Mouse (Mus musculus) cerebellum, adult 2 months (tissue): ENCODE data around the gene Mrm1. TPM values are rescaled to one million over a fixed set of nuclear protein-coding genes. Genes with fewer than 3 reads are reported as not detected.

Source experiments
- DNase-seq, 2 experiments: peaks; one replicate each; pipeline ENCODE4 v3.0.0; 2021
- H3K27ac ChIP-seq: fragments of 200-500 bp; 2 replicates; pipeline ENCODE4 v1.5.1; 2012; ENCODE audit warnings: low read length, control low read depth, inconsistent platforms; ENCODE audit not compliant: insufficient read depth
- H3K27me3 ChIP-seq: fragments of 200-500 bp; 2 replicates; pipeline ENCODE4 v1.6.1; 2012; ENCODE audit warnings: inconsistent platforms, mild to moderate bottlenecking, low read length, moderate library complexity; ENCODE audit not compliant: control insufficient read depth, insufficient read depth
- H3K4me1 ChIP-seq: fragments of 200-500 bp; 2 replicates; pipeline ENCODE4 v1.6.1; 2011; ENCODE audit warnings: low read length; ENCODE audit not compliant: control insufficient read depth, insufficient read depth
- H3K4me3 ChIP-seq: fragments of 200-500 bp; replicated peaks from 2 replicates; pipeline ENCODE3; 2011; ENCODE audit warnings: mild to moderate bottlenecking, low read depth, low read length, control low read depth; ENCODE audit not compliant: insufficient read depth
- CTCF ChIP-seq: fragments of 200-500 bp; IDR thresholded peaks from 2 replicates; pipeline ENCODE4 v1.5.1; 2011; ENCODE audit warnings: low read depth, mild to moderate bottlenecking, control low read depth, low read length, moderate library complexity, borderline replicate concordance; ENCODE audit not compliant: insufficient read depth
- POLR2A ChIP-seq: fragments of 200-500 bp; IDR thresholded peaks from 2 replicates; pipeline ENCODE4 v1.6.1; 2011; ENCODE audit warnings: low read length, control low read depth, borderline replicate concordance; ENCODE audit not compliant: insufficient read depth
- WGBS: fragments of 180-500 bp; shearing (Covaris S2); methylation state at CpG from one replicate; pipeline ENCODE4 v1.1.7; 2018; 5-methylcytosine and 5-hydroxymethylcytosine counted together
- polyA plus RNA-seq: library from polyadenylated mRNA; depleted of rRNA; stranded (reverse); fragments of >200 nt; gene quantifications from 2 replicates; pipeline ENCODE4 v1.2.3, GENCODE M21; 2012

Mrm1 gene
- polyA plus RNA-seq, 1 experiment: 44.6 TPM

- Histone ChIP-seq H3K27me3 (no peaks in the 10 kb centered on the region), H3K27ac (no peak overlapping the region), H3K4me3 (no peak overlapping the region), H3K4me1 (peaks cover 16% of the 10 kb centered on the region)
- TF ChIP-seq POLR2A (no peak), CTCF (no peak)
- no peak for DNase-seq
- WGBS: 69% methylated on average over 10 of the region's 10 CpGs
Measured at GRCm38 (mm10) chr11:84823484-84823897, 4.2 kb upstream of the Mrm1 start.

GRCm38 (mm10) chr11:84822487-84822886 is 3.2 kb upstream of the Mrm1 start:
- 75% methylated on average over 5 of the region's 5 CpGs for WGBS
- no peak overlapping the region for H3K4me3 ChIP-seq

DNA sequence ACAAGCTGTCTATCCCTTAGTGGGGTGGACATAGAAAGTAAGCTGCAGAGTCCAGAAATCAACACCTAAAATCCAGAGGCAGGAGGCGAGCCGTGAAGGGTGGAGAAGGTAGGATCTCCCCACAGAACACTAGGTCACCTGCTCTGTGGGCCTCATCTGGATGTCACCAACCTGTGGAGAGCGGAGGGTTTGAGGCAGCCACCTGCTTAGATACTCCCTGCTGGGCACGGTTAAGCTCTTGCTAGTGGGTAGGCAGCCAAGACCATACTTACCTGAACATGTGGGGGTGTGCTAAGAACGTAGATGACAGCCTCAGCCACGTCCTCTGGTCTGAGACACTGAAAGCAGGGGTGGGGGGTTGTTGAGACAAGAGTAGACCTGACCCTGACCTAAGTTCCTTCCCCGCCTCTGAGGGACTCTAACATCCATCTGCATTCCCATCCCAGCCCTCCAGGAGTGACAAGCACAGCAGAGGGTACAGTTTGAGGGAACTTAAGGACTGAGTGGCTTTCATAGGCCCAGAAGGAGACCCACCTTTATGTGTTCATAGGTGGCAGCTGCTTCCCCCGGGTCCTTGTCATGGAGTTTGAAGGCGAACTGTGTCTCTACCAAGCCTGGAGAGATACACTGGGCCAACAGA is 1.9 kb upstream of the Mrm1 start:
- TF ChIP-seq CTCF (no peak), POLR2A (no peak)
- Histone ChIP-seq H3K27ac (no peak overlapping the region), H3K4me3 (no peak overlapping the region), H3K27me3 (no peaks in the 10 kb centered on the region), H3K4me1 (peaks cover 10% of the 10 kb centered on the region)
- WGBS: 79% methylated on average over 9 of the region's 9 CpGs
- DNase-seq: no peak

More at GRCm38 (mm10) chr11:84822487-84822886, 3.2 kb upstream of the Mrm1 start:
- DNase-seq: no peak
- H3K27ac ChIP-seq: no peak overlapping the region
- H3K4me1 ChIP-seq: peaks cover 15% of the 10 kb centered on the region
- TF ChIP-seq CTCF (no peak), POLR2A (no peak)
- no peaks in the 10 kb centered on the region for H3K27me3 ChIP-seq

DNA sequence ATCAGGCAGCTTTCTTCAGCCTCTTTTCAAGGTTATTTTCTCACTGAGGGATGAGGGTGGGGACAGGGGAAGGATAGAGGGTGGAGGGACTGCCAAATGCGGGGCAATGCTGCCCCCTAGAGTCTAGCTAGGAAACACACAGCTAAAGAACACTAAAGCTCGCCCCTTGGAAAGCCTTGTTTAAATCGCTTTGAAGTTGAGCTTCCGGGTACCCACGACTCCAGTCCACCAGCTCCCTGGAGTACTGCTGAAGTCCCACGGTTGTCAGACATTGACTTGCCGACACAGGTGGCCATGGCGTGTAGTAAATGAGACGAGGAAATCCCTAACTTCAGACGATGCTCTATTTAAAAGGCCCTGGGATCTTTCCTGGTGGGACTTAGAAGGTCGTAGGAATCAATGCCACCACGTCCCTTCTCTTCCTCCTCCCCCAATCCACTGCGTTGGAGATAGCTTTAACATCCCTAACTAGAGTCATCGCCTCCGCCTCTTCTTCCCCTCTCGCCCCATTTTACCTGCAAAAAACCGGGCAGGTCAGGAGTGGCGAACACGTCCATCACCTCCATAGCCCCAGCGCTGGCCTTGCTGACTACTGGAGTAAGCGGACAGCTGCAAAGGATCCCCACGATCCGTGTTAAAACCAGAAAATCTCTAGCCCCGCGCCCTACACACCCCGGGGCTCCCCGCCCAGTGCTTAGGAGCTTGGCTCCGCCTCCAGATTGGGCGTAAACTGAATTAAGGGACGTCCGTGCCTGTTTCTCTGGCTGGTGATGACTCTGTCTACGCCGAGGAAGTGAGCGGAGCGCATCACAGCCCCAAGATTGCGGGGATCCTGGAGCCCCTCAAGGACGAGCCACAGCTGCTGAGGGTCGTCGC is 992 bp downstream of the Mrm1 start:
- Histone ChIP-seq H3K4me3 (peak overlapping the region; percentile 68), H3K27me3 (no peaks in the 10 kb centered on the region), H3K4me1 (no peaks in the 10 kb centered on the region), H3K27ac (peak overlapping the region; percentile 14; the same call in 1 of the 2 replicates)
- peak; percentile 73 to 74 for DNase-seq
- WGBS: under 1% methylated on average over 39 of the region's 39 CpGs
- TF ChIP-seq CTCF (peak; percentile 88), POLR2A (no peak; the same call in 1 of the 2 replicates)

DNA sequence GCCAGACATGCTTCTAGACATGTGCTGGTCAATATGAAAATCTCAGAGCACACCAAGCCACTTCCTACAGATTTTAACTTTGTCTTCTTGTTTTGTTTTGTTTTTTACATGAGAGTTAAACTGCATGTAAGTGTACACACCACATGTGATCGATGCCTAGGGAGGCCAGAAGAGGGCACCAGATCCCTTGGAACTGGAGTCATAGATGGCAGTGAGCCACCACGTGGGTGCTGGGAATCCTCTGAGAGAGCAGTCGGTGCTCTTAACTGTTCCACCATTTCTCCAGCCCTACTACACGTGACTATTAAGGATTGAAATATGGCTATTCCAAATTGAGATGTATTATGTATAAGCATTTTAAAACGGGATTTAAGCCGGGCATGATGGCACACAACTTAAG is 2.0 kb downstream of the Mrm1 start:
- TF ChIP-seq CTCF (peak; percentile 16; the same call in 1 of the 2 replicates), POLR2A (no peak)

DNA sequence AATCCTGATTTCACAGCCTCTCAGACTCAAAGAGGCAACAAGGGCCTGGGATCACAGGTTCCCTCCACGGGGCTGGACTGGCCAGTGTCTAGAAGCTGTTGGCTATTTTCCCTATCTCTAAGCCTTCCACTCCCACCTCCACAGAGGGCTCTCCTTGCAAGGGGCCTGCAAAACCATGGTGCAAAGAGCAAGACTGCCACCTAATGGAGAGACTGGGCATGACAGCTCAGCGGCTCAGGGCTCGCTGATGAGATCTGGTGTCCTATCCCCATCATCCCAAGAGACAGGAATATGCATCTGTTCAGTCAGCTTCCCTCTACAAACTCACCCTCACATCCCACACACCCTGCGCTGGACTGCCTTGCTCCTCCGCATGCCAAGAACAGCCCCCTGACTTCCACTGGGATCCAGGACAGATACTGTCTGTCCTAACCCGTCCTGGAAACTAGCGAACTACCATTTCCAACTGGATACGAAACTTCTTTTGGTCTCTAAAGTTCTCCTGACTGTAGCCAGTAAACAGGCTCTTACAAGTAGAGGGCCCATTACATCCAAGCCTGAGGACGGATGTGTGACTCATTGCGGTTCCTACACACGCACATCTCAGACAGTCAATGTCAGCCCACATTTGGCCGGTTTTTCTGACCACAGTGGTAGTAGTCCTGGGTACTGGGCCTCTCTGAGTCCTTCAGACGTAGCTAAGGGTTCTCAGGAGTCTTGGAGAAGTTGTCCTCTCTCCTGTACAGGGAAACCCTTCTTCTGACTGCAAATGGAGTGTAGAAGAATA is 5.4 kb downstream of the Mrm1 start:
- H3K27ac ChIP-seq: no peak overlapping the region
- H3K27me3 ChIP-seq: no peaks in the 10 kb centered on the region
- DNase-seq: peak; percentile 53 to 76
- H3K4me1 ChIP-seq: no peaks in the 10 kb centered on the region
- no peak overlapping the region for H3K4me3 ChIP-seq
- WGBS: 51% methylated on average over 13 of the region's 13 CpGs
- no peak for TF ChIP-seq POLR2A
- TF ChIP-seq CTCF: peak; percentile 98

More for the DNA sequence above, 2.0 kb downstream of the Mrm1 start:
- H3K4me1 ChIP-seq: no peaks in the 10 kb centered on the region
- H3K27ac ChIP-seq: no peak overlapping the region
- H3K27me3 ChIP-seq: no peaks in the 10 kb centered on the region
- no peak for DNase-seq
- no peak overlapping the region for H3K4me3 ChIP-seq
- 76% methylated on average over 6 of the region's 6 CpGs for WGBS

DNA sequence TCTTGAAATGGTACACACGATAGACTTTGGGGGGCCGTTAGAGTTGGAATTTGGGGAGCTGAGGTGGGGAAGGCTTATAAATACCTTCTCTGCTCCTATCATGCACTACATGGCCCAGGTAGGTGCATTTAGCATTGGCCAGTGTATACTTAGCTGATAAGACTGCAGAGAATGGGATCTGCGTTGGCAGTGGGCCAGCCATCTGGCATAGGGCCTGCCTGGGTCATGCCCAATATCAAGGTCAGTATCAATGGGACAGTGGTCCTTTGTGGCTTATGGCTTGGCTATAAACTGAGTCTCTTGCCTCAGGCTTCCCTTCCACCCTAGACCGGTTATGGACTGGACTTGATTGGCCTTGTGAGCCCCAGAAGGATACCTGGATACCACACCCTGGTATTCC is 14.9 kb downstream of the Mrm1 start:
- no peak for DNase-seq
- H3K27me3 ChIP-seq: no peaks in the 10 kb centered on the region
- TF ChIP-seq POLR2A: no peak
- TF ChIP-seq CTCF: no peak
- no peaks in the 10 kb centered on the region for H3K4me1 ChIP-seq
- no peak overlapping the region for H3K27ac ChIP-seq
- WGBS: 82% methylated on average over 4 of the region's 4 CpGs
- H3K4me3 ChIP-seq: no peak overlapping the region
